Mouse (Mus musculus) kidney, adult 9 months (tissue): ENCODE data around the gene Pde6c.

Experiments used
- DNase-seq: peaks from one replicate; pipeline ENCODE4 v3.0.0; 2022

Pde6c gene

DNA sequence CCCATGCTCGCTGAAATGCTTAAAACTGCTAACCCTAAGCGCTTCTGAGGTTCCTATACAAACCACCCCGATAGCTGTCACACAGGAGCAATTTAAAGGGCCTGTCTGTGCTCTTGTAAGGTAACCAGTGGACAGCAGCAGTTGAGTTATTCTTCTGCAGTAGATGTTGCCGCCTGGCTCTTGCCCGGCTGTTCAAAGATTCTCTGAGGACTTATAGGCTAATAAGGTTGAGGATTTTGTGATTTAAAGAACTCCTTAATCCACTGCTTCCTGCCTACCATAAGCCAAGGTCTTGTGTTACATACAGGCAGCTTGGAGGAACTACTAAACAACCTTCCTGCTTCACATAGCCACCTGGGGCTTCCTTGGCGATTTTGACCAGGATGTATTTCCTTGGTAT, at the start of gene Pde6c:
Pde6c (plus strand) TSS at position 301 of the 400 bp plus-strand sequence.
- no peak for DNase-seq

DNA sequence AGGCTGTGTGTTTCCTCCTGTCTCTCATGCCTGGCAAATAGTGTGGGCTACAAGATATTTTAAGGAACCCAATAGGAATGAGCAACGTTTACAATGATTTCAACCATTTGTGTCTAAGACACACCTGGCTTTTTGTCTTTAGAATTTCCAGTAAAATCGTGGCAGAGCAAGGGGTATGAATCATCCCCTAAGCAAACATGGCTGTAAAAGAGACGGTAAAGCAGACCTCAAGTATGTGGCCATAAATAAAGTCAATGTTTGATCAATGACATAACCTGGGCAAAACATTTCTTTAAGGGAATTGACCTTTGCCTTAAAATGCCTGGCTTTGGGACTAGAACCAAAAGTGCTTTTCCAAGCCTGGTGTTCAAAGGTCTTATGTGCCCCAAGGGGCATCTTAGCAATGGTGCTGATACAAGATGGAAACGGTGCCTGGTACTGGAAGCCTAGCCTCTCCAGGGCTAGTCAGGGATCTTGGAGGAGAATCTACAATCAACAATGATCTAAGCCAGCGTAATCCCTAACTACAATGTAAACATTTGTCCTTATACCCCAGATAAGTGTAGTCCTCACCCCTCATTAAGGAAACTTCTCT, 49.6 kb upstream of the Pde6c start:
- DNase-seq, result no peak

DNA sequence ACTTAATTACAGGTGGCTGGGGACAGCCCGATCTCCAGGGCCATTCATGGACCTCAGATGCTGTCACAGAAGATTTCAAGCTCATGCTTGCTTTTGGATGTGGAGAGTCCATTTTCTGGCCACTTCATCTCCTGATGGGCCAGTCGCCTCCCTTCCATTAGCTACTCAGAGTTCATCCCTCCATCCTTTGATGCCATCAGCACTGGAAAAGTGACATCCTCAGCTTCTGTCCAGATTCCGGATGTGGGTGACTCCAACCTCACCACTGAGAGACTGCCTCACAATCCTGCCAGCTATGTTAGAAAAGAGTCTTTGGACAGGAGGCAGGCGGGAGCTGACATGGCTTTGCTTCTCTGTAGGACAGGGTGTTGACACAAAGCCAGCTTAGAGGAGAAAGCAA, 46.7 kb upstream of the Pde6c start:
- DNase-seq, result no peak

DNA sequence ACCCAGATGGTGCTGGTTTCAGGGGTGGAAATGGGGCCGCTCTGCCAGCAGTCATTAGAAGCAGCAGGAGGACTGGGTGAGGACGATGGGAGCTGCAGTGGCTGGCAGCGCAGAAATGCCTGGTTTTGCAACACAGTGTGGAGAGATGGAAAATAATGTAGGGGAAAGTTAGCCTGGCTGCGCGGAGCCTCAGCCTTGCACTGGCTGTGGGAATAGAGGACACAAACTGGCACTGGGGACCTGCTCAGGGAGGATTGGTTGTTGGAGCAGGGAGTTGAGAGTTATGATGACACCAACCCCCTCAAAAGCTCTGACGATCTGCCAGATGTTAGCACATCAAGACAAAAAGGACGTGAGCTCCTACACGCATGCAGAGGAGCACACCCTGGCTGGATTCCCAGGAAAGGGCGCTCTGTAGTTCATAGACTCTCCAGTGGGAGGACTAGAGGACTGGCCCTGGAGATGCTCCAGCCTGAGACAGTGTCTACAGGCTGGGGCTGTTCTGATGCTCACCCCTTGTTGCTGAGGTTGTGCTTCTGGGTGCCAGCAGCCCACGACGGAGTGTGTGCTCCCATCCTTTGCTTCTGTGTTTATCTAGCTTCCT, 45.5 kb upstream of the Pde6c start:
- DNase-seq, result peak; percentile 23

DNA sequence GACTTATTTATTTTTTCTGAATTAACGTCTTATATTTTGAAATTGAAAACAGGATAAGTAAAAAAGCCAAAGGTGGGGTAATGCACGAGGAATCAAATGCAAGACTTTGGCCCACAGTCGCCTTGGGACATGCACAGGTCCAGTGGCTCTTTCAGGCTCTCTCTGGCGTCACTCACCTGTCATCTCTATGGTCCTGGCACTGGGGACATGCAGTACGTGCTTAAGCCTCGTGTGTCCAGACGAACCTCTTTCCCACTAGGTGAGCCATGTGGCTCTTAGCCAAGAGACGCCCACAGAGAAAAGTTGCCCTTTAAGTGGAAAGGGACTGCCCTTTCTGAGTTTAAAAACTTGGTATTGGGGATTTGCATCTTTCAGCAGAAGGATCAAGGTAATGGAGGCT, 43.2 kb upstream of the Pde6c start:
- DNase-seq, result no peak

DNA sequence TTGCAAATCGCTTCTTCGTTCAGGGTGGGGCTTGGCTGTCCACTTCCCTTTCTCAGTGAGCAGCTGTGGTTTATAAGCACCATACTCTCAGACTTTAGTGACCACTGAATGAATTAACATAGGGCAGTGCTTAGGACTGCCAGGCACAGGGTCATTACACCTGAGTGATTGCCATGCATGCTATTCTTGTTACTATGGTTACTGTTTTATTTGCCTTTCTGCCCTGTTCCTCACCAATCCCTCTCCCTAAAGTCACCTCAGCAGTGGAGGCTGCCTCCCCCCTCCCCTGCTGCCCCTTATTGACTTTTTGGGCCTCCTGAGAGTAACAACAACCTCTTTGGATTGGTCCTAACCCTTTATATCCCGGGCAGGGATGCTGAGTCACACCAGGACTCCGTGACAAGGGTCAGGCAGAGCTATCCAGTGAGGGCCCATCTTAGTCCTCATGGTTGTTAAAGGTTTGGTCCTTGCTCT, 41.0 kb upstream of the Pde6c start:
- DNase-seq, result no peak

GRCm38 (mm10) chr19:38096231-38096630, 36.4 kb upstream of the Pde6c start:
- no peak for DNase-seq

DNA sequence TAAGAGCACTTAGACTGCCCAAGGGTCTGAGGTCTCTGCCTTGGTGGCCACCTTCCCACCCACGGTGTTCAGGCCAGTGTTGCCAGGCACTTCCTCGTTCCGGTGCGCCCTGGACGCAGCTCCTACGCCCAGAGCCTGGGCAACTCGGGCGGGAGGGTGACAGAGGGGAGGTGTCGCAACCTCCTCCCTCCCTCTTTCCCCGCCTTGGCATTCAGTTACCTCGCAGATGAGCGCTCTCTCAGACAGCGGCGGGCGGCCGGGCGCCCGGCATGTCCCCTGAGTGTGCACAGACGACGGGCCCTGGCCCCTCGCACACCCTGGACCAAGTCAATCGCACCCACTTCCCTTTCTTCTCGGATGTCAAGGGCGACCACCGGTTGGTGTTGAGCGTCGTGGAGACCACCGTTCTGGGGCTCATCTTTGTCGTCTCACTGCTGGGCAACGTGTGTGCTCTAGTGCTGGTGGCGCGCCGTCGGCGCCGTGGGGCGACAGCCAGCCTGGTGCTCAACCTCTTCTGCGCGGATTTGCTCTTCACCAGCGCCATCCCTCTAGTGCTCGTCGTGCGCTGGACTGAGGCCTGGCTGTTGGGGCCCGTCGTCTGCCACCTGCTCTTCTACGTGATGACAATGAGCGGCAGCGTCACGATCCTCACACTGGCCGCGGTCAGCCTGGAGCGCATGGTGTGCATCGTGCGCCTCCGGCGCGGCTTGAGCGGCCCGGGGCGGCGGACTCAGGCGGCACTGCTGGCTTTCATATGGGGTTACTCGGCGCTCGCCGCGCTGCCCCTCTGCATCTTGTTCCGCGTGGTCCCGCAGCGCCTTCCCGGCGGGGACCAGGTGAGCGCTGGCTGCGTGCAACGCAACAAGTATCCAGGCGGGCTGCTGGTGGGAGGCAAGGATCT, 35.5 kb upstream of the Pde6c start, which contains the start of gene Ffar4:
Ffar4 (plus strand) TSS at position 214 of the 901 bp plus-strand sequence.
- no peak for DNase-seq

DNA sequence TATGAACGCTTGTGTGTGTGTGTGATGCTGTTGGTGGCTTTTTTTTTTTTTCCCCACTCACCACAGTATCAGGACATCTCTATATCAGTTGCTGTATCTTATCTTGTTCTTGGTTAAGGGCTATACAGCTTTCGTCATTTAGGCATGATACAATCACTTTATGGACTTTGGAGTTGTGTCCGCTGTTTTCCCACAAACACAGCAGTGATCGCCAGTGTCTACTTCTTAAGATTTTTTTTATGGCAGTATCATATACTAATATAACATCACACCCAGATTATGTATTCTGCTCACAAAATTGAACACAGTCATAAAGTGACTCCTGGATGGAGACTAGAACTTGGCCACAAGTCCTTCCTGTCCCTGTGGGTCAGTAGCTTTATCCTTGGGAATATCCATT, 24.7 kb upstream of the Pde6c start:
- no peak for DNase-seq

GRCm38 (mm10) chr19:38109506-38110242, 22.9 kb upstream of the Pde6c start:
- no peak for DNase-seq

GRCm38 (mm10) chr19:38111056-38111455, 21.5 kb upstream of the Pde6c start:
- no peak for DNase-seq

- no peak for DNase-seq
These were observed 20.0 kb upstream of the Pde6c start for GRCm38 (mm10) chr19:38112575-38112974.

GRCm38 (mm10) chr19:38114834-38115491, 17.6 kb upstream of the Pde6c start:
- DNase-seq, result no peak

DNA sequence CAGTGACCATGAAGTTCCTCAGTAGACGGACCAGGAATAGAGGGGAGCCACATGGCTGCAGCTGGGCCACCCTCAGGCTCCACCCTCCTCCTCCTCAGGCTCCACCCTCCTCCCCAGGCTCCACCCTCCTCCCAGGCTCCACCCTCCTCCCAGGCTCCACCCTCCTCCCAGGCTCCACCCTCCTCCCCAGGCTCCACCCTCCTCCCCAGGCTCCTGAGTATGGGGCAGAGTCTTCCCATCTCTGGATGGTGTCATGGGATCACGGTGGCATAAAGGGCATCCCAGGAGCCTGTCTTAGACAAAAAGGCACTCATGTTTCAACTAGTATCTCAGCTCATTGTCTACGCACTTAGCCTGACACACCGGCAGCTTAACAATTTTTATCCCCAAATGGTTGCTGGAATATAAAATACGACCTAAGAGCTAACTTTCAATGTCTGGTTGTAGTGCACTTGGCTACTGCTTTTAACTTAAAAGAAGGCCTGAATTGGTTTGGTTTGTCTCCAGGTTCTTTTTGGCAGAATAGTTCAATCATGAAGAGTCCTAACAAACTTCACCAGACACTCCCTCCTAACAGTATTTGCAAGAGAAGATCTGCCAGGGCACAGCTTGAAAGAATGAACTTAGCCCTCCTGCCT, 12.3 kb upstream of the Pde6c start:
- DNase-seq, result no peak

DNA sequence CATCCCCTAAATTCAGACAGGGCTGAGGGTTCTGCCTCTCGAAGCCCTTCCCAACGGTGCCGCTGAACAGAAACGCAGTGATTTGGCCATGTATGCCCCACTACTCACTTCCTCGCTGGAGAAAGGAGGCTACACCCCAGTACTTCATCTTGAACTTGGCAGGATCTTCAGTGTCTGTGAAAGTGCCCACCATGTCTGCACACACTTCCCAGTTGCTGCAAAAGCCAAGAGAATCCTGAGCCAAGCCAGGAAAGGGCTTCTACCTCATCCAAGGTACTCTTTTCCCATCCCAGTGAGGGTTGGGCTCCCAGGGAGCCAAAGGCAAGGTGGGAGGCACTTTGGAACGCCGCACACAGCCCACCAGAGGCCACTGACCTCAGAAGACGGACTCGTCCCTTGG, 8.7 kb upstream of the Pde6c start:
- no peak for DNase-seq

DNA sequence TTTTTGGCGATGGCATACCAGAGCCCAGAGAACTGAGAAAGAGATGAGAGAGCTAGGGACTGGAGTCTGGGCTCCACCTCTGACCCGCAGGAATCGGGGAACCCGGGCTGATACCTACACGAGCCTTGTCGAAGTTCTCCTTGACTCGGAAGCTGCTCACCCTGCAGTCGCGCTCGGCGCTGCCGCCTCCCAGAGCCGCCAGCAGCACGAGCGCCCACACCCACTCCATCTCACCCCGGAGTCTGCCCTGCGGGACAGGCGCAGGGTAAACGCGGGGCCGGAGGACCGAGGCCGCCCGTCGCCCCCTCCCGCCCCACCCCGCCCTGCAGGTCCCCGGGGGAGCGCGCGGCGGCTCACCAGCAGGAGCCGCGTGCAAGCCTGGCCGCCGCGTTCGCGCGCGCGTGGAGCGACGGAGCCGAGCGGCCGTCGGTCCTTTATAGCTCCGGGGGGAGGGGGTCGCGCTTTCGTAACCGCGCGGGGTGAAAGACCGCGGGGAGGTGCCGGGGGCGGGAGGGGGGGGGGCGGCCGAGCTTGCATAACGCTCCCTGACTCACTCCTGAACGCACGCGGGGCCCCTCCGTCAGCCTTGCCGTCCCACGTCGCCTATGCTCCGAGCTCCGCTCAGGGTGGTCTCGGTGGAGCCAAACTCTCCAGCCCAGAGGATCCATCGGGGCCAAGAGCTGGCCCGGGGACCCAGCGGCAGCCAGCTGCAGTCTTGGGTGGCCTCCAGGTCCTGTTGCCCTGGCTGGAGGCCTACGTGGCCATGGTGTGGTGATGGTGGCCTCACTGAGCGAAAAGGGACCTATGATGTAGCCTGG, 8.0 kb upstream of the Pde6c start:
- no peak for DNase-seq

- DNase-seq, result no peak
These were observed 7.4 kb upstream of the Pde6c start, which contains the start of gene Rbp4 for GRCm38 (mm10) chr19:38125219-38125610. Gene Rbp4, minus strand, starts transcription at chr19:38125281.

GRCm38 (mm10) chr19:38126656-38127055, 5.9 kb upstream of the Pde6c start:
- DNase-seq, result no peak

- no peak for DNase-seq
These were observed 1.4 kb downstream of the Pde6c start for GRCm38 (mm10) chr19:38133986-38134385.

DNA sequence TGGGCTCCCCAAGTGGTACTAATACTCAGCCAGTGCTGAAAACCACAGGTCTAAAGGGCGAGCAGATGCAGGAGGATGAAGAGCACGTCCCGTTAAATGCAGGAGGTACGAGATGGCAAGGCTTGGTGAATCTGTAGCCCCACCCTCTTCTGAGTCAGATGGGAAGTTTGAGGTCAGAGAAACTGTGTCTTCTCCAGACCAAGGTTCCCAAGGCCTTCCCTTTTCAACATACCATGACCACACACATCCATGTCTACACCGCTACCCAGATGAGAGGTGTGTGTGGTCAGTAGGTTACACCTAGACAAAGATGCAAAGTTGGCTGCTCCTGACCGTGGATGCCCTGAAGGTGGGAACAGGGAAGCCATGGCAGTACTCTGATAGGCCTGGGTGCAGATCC, 2.2 kb downstream of the Pde6c start:
- no peak for DNase-seq
